Mouse (Mus musculus) MEL (cell line): ENCODE data around the gene Gli3.

Experiments used
- KAT2A ChIP-seq: conservative IDR thresholded peaks from 2 replicates; pipeline ENCODE4 v1.6.1; 2012; ENCODE audit warnings: low read depth, low read length, improper control_type of control experiment, inconsistent platforms
- ZKSCAN1 ChIP-seq: IDR thresholded peaks from 2 replicates; pipeline ENCODE4 v1.6.1; 2012; ENCODE audit warnings: low read depth, mild to moderate bottlenecking, inconsistent platforms, low read length, improper control_type of control experiment, moderate library complexity

DNA sequence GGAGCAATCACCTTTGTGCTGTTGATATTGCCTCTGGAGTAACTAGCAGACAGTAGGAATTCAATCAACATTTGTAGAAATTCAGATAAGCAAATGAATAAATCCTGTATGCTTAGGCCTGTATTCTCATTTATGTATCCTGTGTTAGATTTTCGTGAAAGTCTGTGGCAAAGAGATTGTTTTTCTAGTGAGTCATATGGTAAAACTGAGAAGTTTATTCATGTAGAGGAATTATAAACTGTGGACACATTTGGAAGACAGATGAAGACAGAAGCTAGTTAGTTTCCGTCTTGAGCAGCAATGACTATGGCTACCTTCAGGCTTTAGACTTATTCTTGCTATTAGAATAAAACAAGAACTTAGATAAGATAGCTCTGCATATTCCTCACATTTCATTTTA, 122.9 kb downstream of the Gli3 start:
- TF ChIP-seq KAT2A (no peak), ZKSCAN1 (no peak)
